Mouse (Mus musculus): ENCODE data around the gene Dpep1. TPM values are rescaled to one million over a fixed set of nuclear protein-coding genes. Genes with fewer than 3 reads are reported as not detected.

Dpep1 gene
- polyA plus RNA-seq (2015; fragmentation: Nextera tagmentation; extraction: Ambion mirVana), result 2.0 and 3.9 TPM in 2 replicates

- no peak within 1 kb of the TSS for H3K9ac ChIP-seq
These were observed at the start of gene Dpep1 for GRCm38 (mm10) chr8:123185566-123186409. Gene Dpep1 (plus strand): TSS chr8:123186242.

DNA sequence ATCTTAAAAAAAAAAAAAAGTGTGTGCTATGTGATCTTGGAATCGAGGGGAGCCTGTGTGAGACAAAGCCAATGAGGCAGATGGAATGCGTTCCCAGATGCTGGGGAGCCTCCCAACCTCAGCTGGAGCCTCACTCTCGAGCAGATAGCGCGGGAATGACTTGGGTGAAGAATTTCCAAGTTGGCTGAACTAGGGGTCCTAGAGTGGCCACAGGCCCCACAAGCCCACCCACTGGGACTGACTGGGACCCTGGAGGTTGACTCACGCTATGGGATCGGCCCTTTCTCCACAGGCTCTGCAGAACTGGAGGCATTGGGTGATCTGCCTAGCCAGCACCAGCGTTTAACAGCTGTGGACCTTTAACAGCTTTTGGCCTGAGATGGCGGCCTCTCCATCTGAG, 49.8 kb upstream of the Dpep1 start:
- H3K27ac ChIP-seq, result peak overlapping the region; percentile 44; the same call in 1 of the 2 replicates
- H3K9me3 ChIP-seq, result no peaks in the 10 kb centered on the region
- no peak for ATAC-seq (ENCODE audit: insufficient read depth, low FRiP score, low read depth)
- H3K27me3 ChIP-seq (replicated peaks), result no peaks in the 10 kb centered on the region
- no peak overlapping the region for H3K4me2 ChIP-seq
- 64% methylated on average over 9 of the region's 9 CpGs for WGBS
- H3K4me3 ChIP-seq (replicated peaks), result no peak overlapping the region
- no peaks in the 10 kb centered on the region for H3K36me3 ChIP-seq
- H3K9ac ChIP-seq, result no peak overlapping the region
- peaks cover 24% of the 10 kb centered on the region for H3K4me1 ChIP-seq

More at GRCm38 (mm10) chr8:123185566-123186409, at the start of gene Dpep1:
- Histone ChIP-seq H3K4me2 (no peak within 1 kb of the TSS), H3K27ac (peak within 1 kb of the TSS; percentile 68), H3K4me3 (replicated peaks) (no peak within 1 kb of the TSS), H3K9me3 (no peaks in the 10 kb centered on the region), H3K27me3 (replicated peaks) (no peaks in the 10 kb centered on the region), H3K36me3 (no peaks in the 10 kb centered on the region), H3K4me1 (peaks cover 14% of the 10 kb centered on the region; the same call in 1 of the 2 replicates)
- 21% methylated on average over 19 of the region's 19 CpGs for WGBS
- no peak for ATAC-seq (ENCODE audit: insufficient read depth, low FRiP score, low read depth)

DNA sequence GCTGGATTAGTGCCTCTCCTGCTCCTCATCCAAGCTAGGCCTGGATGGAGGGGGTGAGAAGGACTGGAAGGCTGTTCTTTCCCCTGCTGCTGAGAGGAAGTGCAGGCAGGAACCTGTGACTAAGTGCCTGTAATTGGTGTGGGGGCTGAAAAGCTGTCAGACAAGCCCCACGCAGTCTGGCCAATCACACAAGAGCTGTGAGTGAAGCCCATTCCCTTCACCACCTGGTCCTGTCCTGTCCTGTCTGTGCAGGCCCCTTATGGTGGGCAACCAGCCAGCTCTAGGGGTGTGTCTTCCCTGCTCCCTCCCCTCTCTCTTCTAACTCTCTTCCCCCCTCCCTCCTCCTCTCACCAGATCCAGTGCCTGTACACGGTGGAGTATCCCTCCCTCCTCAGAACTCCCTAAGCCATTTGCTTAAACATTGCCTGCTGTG, 48.4 kb upstream of the Dpep1 start:
- Histone ChIP-seq H3K9ac (no peak overlapping the region), H3K9me3 (no peaks in the 10 kb centered on the region), H3K4me2 (no peak overlapping the region), H3K27me3 (replicated peaks) (no peaks in the 10 kb centered on the region), H3K4me1 (peaks cover 35% of the 10 kb centered on the region), H3K27ac (peak overlapping the region; percentile 91), H3K4me3 (replicated peaks) (no peak overlapping the region), H3K36me3 (no peaks in the 10 kb centered on the region)
- peak; percentile 89 for ATAC-seq (ENCODE audit: insufficient read depth, low FRiP score, low read depth)
- 4% methylated on average over 2 of the region's 2 CpGs for WGBS

- H3K4me2 ChIP-seq, result no peak overlapping the region
- no peak overlapping the region; the same call in 1 of the 2 replicates for H3K27ac ChIP-seq
- H3K36me3 ChIP-seq, result no peaks in the 10 kb centered on the region
- no peak for ATAC-seq (ENCODE audit: insufficient read depth, low FRiP score, low read depth)
- 50% methylated on average over 4 of the region's 4 CpGs for WGBS
- H3K9ac ChIP-seq, result no peak overlapping the region
- H3K4me3 ChIP-seq (replicated peaks), result no peak overlapping the region
- H3K4me1 ChIP-seq, result peaks cover 35% of the 10 kb centered on the region
- no peaks in the 10 kb centered on the region for H3K27me3 ChIP-seq (replicated peaks)
- H3K9me3 ChIP-seq, result no peaks in the 10 kb centered on the region
These were observed 47.3 kb upstream of the Dpep1 start for GRCm38 (mm10) chr8:123138741-123139140.

GRCm38 (mm10) chr8:123141741-123142462, 44.1 kb upstream of the Dpep1 start:
- H3K27ac ChIP-seq, result peak overlapping the region; percentile 88
- no peaks in the 10 kb centered on the region for H3K36me3 ChIP-seq
- H3K9ac ChIP-seq, result no peak overlapping the region
- H3K4me1 ChIP-seq, result peaks cover 27% of the 10 kb centered on the region
- 56% methylated on average over 14 of the region's 14 CpGs for WGBS
- no peaks in the 10 kb centered on the region for H3K9me3 ChIP-seq
- H3K27me3 ChIP-seq (replicated peaks), result no peaks in the 10 kb centered on the region
- H3K4me2 ChIP-seq, result 0 out of 2 replicates have a peak overlapping the region, but pooled peaks have one; percentile 19
- no peak overlapping the region for H3K4me3 ChIP-seq (replicated peaks)
- ATAC-seq (ENCODE audit: insufficient read depth, low FRiP score, low read depth), result no peak

DNA sequence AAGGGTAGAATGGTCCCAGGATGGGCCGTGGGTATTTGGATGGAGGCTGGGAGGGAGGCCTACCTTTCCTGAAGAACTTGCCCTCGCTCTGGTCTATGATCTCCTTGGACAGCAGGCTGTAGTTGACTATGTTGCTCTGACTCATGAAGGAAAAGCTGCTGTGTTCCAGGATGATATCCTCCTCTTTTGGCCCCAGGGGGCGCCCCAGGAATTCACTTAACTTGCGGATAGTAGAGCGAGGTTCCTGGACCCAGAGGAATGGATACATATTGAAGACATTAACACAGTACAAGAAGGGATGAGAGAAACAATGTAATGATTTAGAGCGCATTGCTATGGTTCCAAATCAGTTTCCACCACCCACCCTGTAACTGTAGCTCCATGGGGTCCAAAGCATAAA, 40.8 kb upstream of the Dpep1 start:
- H3K9ac ChIP-seq, result no peak overlapping the region
- no peak overlapping the region for H3K4me2 ChIP-seq
- H3K27me3 ChIP-seq (replicated peaks), result no peaks in the 10 kb centered on the region
- no peak overlapping the region for H3K4me3 ChIP-seq (replicated peaks)
- no peak for ATAC-seq (ENCODE audit: insufficient read depth, low FRiP score, low read depth)
- H3K27ac ChIP-seq, result peak overlapping the region; percentile 83; the same call in 1 of the 2 replicates
- no peaks in the 10 kb centered on the region for H3K9me3 ChIP-seq
- 52% methylated on average over 6 of the region's 6 CpGs for WGBS
- H3K36me3 ChIP-seq, result no peaks in the 10 kb centered on the region
- H3K4me1 ChIP-seq, result peaks cover 11% of the 10 kb centered on the region

- no peaks in the 10 kb centered on the region for H3K9me3 ChIP-seq
- H3K9ac ChIP-seq, result no peak overlapping the region
- peak overlapping the region; percentile 83 for H3K27ac ChIP-seq
- H3K4me3 ChIP-seq (replicated peaks), result no peak overlapping the region
- ATAC-seq (ENCODE audit: insufficient read depth, low FRiP score, low read depth), result no peak
- peaks cover 11% of the 10 kb centered on the region for H3K4me1 ChIP-seq
- no peaks in the 10 kb centered on the region for H3K36me3 ChIP-seq
- no peak overlapping the region for H3K4me2 ChIP-seq
- H3K27me3 ChIP-seq (replicated peaks), result no peaks in the 10 kb centered on the region
- 46% methylated on average over 7 of the region's 7 CpGs for WGBS
These were observed 39.7 kb upstream of the Dpep1 start for GRCm38 (mm10) chr8:123146390-123146789.

DNA sequence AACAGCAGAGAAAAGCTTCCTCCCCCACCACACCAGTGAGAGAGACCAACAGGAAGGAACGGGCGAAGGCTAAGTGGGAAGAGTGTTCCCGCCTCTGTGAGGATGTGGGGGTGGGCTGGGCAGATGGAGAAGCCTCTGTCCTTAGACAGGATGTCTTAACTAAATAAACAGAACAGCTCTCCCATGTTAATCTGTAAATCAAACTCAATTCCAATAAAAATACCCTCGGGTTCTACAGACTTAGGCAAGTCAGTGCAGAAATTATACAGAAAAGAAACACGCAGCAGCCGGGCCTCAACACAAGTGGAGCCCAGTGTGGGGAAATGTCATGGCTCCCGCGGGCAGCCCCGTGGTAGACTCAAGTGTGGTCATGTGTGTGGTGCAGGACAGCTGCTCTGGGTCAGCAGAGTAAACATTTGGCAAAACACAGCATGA, 35.3 kb upstream of the Dpep1 start:
- no peaks in the 10 kb centered on the region for H3K27me3 ChIP-seq (replicated peaks)
- H3K27ac ChIP-seq, result peak overlapping the region; percentile 67
- no peaks in the 10 kb centered on the region; the same call in 1 of the 2 replicates for H3K4me1 ChIP-seq
- no peaks in the 10 kb centered on the region for H3K36me3 ChIP-seq
- no peak overlapping the region for H3K4me3 ChIP-seq (replicated peaks)
- H3K9me3 ChIP-seq, result no peaks in the 10 kb centered on the region
- 40% methylated on average over 9 of the region's 9 CpGs for WGBS
- ATAC-seq (ENCODE audit: insufficient read depth, low FRiP score, low read depth), result peak; percentile 34; the same call in 1 of the 2 replicates
- H3K9ac ChIP-seq, result no peak overlapping the region
- H3K4me2 ChIP-seq, result no peak overlapping the region

GRCm38 (mm10) chr8:123155177-123155576, 30.9 kb upstream of the Dpep1 start:
- no peaks in the 10 kb centered on the region for H3K27me3 ChIP-seq (replicated peaks)
- H3K36me3 ChIP-seq, result no peaks in the 10 kb centered on the region
- ATAC-seq (ENCODE audit: insufficient read depth, low FRiP score, low read depth), result no peak
- no peak overlapping the region for H3K4me3 ChIP-seq (replicated peaks)
- no peak overlapping the region for H3K27ac ChIP-seq
- H3K4me1 ChIP-seq, result peaks cover 15% of the 10 kb centered on the region; the same call in 1 of the 2 replicates
- no peak overlapping the region for H3K9ac ChIP-seq
- no peak overlapping the region for H3K4me2 ChIP-seq
- no peaks in the 10 kb centered on the region for H3K9me3 ChIP-seq
- 76% methylated on average over 5 of the region's 5 CpGs for WGBS

- peak; percentile 80 for ATAC-seq (ENCODE audit: insufficient read depth, low FRiP score, low read depth)
- peaks cover 15% of the 10 kb centered on the region; the same call in 1 of the 2 replicates for H3K4me1 ChIP-seq
- no peaks in the 10 kb centered on the region for H3K27me3 ChIP-seq (replicated peaks)
- H3K9ac ChIP-seq, result no peak overlapping the region
- 59% methylated on average over 9 of the region's 9 CpGs for WGBS
- no peak overlapping the region for H3K4me3 ChIP-seq (replicated peaks)
- H3K27ac ChIP-seq, result no peak overlapping the region
- no peaks in the 10 kb centered on the region for H3K36me3 ChIP-seq
- no peak overlapping the region for H3K4me2 ChIP-seq
- no peaks in the 10 kb centered on the region for H3K9me3 ChIP-seq
These were observed 29.8 kb upstream of the Dpep1 start for GRCm38 (mm10) chr8:123156070-123156773.

DNA sequence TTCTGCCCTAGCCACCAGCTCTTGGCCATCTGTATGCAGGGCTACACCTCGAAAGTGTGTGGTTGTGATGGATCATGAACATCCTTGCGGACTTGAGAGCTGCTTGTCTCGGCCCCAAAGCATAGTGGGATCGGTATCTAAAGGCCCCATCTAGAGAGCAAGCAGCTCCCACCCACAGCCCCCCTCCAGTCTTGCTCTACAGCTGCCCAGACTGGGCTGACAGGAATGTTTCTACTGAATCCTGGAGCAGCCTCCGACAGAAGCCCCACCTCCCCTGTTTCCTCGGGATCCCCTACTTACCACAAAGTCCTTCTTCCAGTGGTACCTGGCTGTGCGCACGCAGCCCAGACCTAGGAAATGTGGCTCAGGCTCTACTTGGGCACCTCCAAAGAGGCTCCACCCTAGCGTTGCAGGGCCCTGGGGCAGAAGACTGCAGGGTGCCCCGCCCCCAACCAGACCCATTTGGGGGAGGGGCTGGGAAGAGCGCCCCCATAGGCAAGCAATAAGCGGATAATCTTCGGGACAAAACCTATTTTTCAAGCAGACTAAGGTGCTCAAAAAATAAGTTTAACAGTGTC, 28.1 kb upstream of the Dpep1 start, which contains the start of gene Sult5a1:
TSS of gene Sult5a1 (minus strand) at position 428 of the 578 bp plus-strand sequence.
- Histone ChIP-seq H3K27ac (no peak within 1 kb of the TSS), H3K9me3 (no peaks in the 10 kb centered on the region), H3K9ac (no peak within 1 kb of the TSS), H3K36me3 (no peaks in the 10 kb centered on the region), H3K4me3 (replicated peaks) (peak within 1 kb of the TSS; percentile 30), H3K4me1 (peaks cover 15% of the 10 kb centered on the region; the same call in 1 of the 2 replicates), H3K27me3 (replicated peaks) (no peaks in the 10 kb centered on the region), H3K4me2 (peak within 1 kb of the TSS; percentile 50)
- peak; percentile 37; the same call in 1 of the 2 replicates for ATAC-seq (ENCODE audit: insufficient read depth, low FRiP score, low read depth)
- WGBS, result 23% methylated on average over 13 of the region's 13 CpGs
